Mouse (Mus musculus) kidney, adult 9 months (tissue): ENCODE data around the gene Kbtbd12.
A peak's percentile ranks its signal among the peaks of the same experiment; 100 is the strongest.

ENCODE experiments used
- DNase-seq: peaks from one replicate; pipeline ENCODE4 v3.0.0; 2022

Gene Kbtbd12

GRCm38 (mm10) chr6:88545397-88545790 lies 92.4 kb downstream of the Kbtbd12 start:
- no peak for DNase-seq

DNA sequence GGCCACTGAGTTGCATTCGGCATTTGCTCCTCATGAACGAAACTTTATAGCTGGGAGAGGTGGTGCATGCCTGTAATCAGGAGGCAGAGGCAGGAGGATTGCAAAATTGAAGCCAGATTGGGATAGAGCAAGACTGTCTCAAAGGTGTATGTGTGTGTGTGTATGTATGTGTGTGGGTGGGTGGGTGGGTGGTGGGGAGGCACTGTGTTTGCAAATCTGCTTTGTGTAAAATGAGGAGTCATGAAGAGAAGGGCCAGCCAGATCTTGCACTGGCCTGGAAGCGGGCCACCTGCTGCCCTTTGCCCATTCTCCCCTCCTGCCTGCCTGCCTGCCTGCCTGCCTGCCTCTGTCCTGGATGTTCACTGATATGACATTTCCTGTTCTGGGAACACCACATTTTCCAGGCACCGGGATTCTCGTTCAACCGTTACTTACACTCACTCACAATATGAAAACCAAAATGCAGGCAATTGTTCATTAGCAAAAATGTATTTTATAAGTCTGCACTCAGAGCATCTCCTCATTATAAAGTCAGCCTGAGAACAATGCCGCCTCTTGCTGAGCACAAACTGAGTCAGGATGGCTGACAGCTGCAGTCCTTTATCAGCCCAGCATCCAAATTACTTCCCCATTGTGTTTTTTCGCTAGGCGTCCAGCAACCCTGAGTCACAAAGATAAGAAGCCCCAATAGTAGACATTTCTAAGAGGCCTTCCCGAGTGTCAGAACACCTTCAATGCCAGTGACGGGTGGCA lies 92.9 kb downstream of the Kbtbd12 start:
- DNase-seq = no peak

GRCm38 (mm10) chr6:88544241-88544640 lies 93.5 kb downstream of the Kbtbd12 start:
- no peak for DNase-seq

DNA sequence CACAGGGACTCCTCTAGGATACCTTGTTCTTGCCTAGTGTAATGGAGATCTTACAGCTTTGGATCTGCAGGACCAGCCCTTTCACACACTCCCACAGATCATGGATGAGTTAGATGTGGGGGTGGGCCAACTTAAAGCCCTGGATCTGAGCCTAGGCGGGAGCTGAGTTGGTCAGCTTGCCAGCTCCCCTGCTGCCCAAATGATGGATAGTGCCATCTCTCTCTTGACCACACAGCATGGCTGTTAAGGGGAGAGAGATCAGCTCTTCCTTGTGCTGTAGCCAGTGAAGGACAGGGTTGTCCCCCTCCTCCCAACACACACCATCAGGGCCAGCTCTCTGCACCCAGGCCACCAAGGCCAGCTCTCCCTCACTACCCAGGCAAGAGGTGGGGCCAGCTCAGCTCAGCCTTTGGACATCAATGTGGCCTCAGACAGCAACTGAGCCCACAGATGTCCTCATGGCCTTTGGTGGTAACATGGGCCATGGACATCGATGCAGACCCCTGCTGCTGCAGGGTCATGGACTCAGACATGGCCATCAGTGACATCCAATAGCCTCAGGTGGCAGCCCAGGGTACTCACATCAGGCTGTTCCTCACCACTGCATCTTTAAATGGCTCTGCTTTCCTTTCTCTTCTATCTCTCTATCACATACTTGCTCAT lies 97.5 kb downstream of the Kbtbd12 start:
- no peak for DNase-seq

DNA sequence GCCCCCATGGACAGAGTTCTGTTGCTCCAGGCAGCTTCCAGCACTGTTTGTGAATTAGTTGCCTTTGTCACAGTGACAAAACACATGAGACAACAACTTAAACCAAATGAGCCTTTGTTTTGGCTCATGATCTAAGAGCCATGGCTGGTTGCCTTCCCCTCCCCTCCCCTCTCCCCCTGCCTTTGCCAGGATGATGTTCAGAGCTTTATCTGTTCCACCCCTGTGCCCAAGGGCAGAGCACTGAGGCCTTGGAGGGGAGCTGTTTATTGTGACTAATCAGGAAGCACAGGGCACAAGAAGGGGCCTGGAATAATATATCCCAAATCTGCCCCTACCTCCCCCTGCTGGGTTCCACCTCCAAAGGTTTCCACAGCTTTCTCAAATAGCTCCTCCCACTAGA lies 107.4 kb downstream of the Kbtbd12 start:
- DNase-seq = no peak

GRCm38 (mm10) chr6:88524056-88524455 lies 113.7 kb downstream of the Kbtbd12 start:
- DNase-seq = no peak

GRCm38 (mm10) chr6:88523451-88523850 lies 114.3 kb downstream of the Kbtbd12 start:
- DNase-seq = no peak

DNA sequence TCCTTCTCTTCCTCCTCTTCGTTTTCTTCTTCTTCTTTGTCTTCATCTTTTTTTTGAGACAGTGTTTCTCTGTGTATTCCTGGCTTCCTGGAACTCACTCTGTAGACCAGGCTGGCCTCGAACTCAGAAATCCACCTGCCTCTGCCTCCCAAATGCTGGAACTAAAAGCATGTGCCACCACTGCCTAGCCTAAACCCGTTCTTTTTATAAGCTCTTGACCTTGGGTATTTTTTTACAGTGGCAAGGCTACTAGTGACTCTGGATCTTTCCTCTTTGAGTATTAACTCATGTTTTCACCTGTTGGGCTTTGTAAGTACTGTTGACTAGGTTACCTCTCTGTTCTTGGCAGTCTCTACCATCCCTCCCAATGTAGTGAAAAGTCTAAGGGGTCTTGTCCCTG lies 114.7 kb downstream of the Kbtbd12 start:
- DNase-seq = no peak

GRCm38 (mm10) chr6:88522606-88523005 lies 115.1 kb downstream of the Kbtbd12 start:
- no peak for DNase-seq

GRCm38 (mm10) chr6:88521821-88522220 lies 115.9 kb downstream of the Kbtbd12 start:
- DNase-seq = no peak

GRCm38 (mm10) chr6:88518404-88519263 lies 119.1 kb downstream of the Kbtbd12 start, which contains the start of gene Sec61a1:
TSS of gene Sec61a1 (minus strand) at chr6:88518905.
- peak; percentile 96 for DNase-seq

DNA sequence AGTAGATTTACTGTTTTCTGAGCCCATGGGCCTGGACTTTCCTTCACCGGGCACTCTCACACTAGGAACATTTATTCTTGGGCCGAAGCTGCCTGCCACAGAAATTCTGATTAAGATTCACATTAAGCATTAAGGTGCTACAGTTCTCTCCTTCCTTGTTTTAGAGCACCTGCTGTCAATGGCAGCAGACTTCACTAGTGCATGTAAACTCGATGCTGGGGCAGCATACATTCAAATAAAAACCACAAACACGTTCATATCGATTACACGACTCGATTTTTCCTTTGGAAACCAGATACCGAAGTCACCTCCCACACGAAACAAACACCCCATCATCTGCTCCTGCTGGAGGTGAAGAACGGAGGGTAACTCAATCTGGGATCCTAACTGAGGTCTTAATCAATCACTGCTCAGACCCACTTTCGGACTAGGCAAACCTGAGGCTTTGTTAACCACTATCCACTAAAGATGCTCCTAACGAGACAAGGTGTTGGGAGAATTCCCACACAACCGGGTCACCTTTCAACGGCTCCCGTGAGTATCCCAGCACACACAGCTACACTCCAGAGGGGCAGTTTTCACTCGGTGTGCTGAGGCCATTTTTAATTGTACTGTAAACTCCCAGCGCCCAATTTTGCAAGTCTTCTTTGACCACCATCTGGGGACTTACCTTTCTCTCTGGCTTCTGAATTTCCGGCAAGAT lies 119.9 kb downstream of the Kbtbd12 start:
- peak; percentile 27 for DNase-seq

- DNase-seq = no peak
Observed at GRCm38 (mm10) chr6:88516667-88517066, 121.1 kb downstream of the Kbtbd12 start.

GRCm38 (mm10) chr6:88515971-88516370 lies 121.8 kb downstream of the Kbtbd12 start:
- DNase-seq = no peak

DNA sequence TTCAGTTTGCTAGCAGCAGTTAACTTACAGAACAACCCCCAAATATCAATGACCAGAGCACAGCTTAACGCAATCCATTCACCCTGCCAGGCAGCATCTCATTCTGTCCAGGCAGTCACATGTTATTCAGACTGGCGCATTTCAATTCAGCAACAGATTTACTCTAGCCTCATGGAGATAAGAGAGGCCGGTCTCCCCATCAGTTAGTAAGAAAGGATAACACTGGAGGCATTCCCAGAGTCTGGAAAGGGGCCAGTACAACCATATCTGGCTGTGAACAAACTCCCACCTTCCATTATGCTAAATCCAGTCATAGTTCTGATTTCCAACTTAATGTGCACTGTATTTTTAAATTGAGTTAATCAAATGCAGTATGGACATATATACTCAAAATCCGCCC lies 123.2 kb downstream of the Kbtbd12 start:
- no peak for DNase-seq

DNA sequence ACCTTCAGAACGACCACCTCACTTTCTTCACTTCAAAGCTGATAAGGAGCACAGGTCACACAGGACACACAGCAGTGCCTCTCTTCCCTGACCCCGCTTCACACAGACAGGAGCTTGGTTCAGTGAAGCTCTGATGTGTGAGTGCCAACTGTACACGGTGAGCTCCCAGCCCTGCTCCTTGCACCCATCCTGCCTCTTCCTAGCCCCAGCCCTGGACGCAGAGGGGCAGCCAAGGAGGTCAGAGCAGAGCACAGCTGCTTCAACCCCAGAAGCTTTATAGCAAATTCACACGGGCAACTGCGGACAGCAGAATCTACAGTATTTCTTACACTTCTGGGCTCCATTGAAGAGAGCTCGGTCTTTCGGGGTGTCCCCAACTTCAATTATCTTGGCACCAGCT lies 123.8 kb downstream of the Kbtbd12 start:
- DNase-seq = no peak

DNA sequence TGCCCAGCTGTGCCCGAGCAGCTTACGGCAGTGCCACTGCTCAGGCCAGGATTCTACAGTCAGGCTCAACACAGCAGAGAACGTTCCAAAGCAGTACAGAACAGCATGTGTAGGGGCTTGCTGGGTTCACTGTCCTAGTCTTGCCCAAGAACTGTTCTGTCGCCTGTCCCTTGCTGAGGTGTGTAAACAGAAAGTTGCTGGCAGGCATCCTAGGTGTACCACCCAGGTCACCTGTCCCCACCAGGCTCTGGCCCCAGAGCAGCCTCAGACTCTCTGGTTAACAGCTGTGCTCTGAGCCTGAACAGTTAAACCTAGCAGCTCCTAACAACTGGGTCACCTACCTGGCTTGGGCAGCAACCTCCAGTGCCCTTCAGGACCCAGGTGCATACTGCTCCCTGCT lies 134.7 kb downstream of the Kbtbd12 start:
- DNase-seq = no peak

GRCm38 (mm10) chr6:88502030-88502970 lies 135.4 kb downstream of the Kbtbd12 start:
- no peak for DNase-seq

- DNase-seq = no peak
Observed at GRCm38 (mm10) chr6:88500405-88500767, 137.4 kb downstream of the Kbtbd12 start.

- no peak for DNase-seq
Observed at GRCm38 (mm10) chr6:88499481-88500404, 138.0 kb downstream of the Kbtbd12 start.
